Mouse (Mus musculus): Measurements from ENCODE around the gene Clcnkb. TPM values are rescaled to one million over a fixed set of nuclear protein-coding genes. Genes with fewer than 3 reads are reported as not detected.

The Clcnkb gene
- total and polyA plus RNA-seq, 2 experiments, result not detected

DNA sequence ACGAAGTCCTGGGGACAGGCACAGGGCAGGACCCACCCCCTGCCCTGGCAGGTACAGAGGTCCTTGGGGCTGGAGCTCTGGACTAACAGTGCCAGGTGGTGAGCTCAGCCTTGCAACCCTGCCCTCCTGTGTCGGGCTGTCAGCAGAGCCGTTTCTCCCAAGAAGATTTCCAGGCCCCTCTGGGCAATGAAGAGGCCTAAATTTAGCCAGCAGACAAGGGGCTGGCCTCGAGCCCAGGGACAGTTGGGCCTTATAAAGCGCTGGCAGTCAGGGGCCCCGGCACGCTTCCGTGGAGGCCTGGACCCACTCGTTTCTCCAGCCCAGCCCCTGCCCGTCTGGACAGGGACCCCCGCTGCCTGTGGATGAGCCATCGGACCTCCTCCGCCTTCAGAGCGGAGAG, 5.6 kb upstream of the Clcnkb start:
- 77% methylated on average over 14 of the region's 14 CpGs for WGBS
- H3K9ac ChIP-seq (ENCODE audit: low read depth, low read length), result no peak overlapping the region
- H3K27me3 ChIP-seq (ENCODE audit: control insufficient read depth, insufficient read depth, low read length), result no peaks in the 10 kb centered on the region; the same call in 1 of the 2 replicates
- no peak overlapping the region for H3K27ac ChIP-seq (replicated peaks; ENCODE audit: insufficient read depth, low read depth, low read length)
- DNase-seq (ENCODE audit: extremely low read depth, low read depth, low spot score), result no peak
- no peaks in the 10 kb centered on the region for H3K79me2 ChIP-seq (ENCODE audit: control insufficient read depth, insufficient read depth, low read length)
- H3K4me1 ChIP-seq (ENCODE audit: control insufficient read depth, insufficient read depth, low read length), result no peaks in the 10 kb centered on the region
- TF ChIP-seq POLR2A (IDR thresholded peaks at IDR 0.05; ENCODE audit: extremely low read depth, insufficient read depth, low read length) (no peak), CTCF (IDR thresholded peaks at IDR 0.05; ENCODE audit: low read depth, low read length) (no peak)
- H3K4me3 ChIP-seq (ENCODE audit: insufficient read depth, low read depth, low read length), result no peak overlapping the region
- H3K36me3 ChIP-seq (ENCODE audit: control insufficient read depth, insufficient read depth, low read length), result no peaks in the 10 kb centered on the region

DNA sequence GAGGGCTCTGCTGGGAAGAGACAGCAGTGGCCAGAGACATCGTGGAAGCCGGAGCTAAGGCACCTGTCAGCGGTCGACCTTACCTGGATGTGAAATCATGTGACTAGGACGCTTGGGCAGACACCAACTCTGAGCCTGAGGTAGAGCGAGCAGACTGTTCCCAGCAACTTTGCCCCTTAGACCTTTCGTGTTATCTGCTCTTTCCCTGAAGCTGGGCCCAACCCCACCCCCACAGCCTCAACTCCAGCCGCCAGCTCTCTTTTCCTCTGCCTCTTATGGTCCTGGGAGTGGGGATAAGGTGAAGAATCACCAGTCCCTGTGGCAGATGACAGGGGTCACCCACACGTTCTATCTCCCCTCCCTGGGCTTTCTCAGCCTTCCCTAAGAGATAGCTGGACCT, 5.1 kb upstream of the Clcnkb start:
- no peak overlapping the region for H3K9ac ChIP-seq (ENCODE audit: low read depth, low read length)
- 42% methylated on average over 9 of the region's 9 CpGs for WGBS
- no peak overlapping the region for H3K27ac ChIP-seq (replicated peaks; ENCODE audit: insufficient read depth, low read depth, low read length)
- TF ChIP-seq CTCF (IDR thresholded peaks at IDR 0.05; ENCODE audit: low read depth, low read length) (no peak), POLR2A (IDR thresholded peaks at IDR 0.05; ENCODE audit: extremely low read depth, insufficient read depth, low read length) (no peak)
- H3K4me1 ChIP-seq (ENCODE audit: control insufficient read depth, insufficient read depth, low read length), result no peaks in the 10 kb centered on the region
- no peaks in the 10 kb centered on the region for H3K79me2 ChIP-seq (ENCODE audit: control insufficient read depth, insufficient read depth, low read length)
- no peak overlapping the region for H3K4me3 ChIP-seq (ENCODE audit: insufficient read depth, low read depth, low read length)
- DNase-seq (ENCODE audit: extremely low read depth, low read depth, low spot score), result no peak
- H3K27me3 ChIP-seq (ENCODE audit: control insufficient read depth, insufficient read depth, low read length), result no peaks in the 10 kb centered on the region; the same call in 1 of the 2 replicates
- no peaks in the 10 kb centered on the region for H3K36me3 ChIP-seq (ENCODE audit: control insufficient read depth, insufficient read depth, low read length)

DNA sequence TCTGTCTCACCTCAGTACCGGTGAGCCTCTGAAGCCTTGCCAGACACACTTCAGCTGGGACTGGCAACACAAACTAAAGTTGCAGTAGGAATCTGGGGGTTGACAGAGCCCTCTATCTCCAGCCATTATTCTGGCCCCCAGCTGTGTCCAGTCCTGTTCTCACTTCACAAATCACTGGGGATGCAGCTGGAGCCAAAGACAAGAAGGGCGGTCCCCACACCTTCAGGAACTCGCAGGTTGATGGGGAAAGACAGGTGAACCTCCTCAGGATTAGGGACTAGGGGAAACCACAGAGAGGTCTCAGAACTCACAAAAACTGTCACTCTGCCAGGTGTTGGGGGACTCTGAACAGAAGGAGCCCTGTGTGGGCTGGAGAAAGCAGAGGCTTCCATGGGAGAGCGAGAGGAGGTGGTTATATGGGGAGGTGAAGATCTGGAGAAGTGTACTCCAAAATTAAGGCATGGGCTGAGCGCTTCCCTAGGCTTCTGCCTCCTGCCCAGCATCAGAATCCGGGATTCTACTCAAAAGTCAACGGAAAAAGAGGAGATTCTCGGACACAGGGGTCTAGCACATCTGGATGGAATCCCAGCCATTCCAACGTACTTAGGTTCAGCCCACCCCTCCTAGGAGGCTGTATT, 4.5 kb upstream of the Clcnkb start, which contains the start of gene Hspb7:
Hspb7 (plus strand) TSS at position 588 of the 638 bp plus-strand sequence.
- 71% methylated on average over 9 of the region's 9 CpGs for WGBS
- H3K9ac ChIP-seq (ENCODE audit: low read depth, low read length), result no peak within 1 kb of the TSS

DNA sequence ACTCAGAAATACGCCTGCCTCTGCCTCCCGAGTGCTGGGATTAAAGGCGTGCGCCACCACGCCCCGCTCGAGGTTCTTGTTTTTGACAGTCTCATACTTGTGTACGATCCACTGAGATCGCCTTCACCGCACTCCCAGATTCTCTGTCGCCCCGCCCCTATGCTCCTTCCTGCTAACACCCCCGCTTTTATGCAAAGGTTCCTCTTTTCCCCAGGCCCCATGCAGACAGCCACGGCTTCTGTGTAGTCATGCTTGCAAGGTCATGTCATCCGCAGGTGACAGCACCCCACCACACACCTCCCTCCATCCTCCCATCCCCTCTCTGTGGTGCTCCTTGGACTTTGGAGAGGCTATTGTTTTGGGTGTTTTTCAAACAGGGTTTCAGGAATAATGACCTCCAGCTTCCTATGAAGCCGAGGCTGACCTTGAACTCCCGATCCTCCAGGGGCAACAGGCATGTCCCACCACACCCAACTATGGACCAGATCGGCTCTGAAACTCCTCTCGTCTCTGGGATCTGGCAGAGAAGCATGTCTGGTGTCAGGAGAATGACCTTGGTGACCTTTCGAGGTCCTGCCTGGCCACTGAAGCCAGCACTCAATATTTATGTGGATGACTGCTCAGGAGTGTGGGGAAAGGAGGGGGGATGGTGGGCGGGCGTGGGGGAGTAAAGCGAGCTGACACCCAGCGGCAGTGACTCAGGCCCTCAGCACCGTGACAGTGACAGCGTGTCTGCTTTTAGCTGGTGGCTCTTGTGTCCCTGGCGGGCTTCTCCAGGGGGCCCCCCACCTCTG, 3.8 kb upstream of the Clcnkb start:
- 70% methylated on average over 27 of the region's 27 CpGs for WGBS
- Histone ChIP-seq H3K27ac (replicated peaks; ENCODE audit: insufficient read depth, low read depth, low read length) (no peak overlapping the region), H3K27me3 (ENCODE audit: control insufficient read depth, insufficient read depth, low read length) (no peaks in the 10 kb centered on the region), H3K79me2 (ENCODE audit: control insufficient read depth, insufficient read depth, low read length) (no peaks in the 10 kb centered on the region), H3K4me1 (ENCODE audit: control insufficient read depth, insufficient read depth, low read length) (no peaks in the 10 kb centered on the region), H3K36me3 (ENCODE audit: control insufficient read depth, insufficient read depth, low read length) (no peaks in the 10 kb centered on the region), H3K9ac (ENCODE audit: low read depth, low read length) (no peak overlapping the region), H3K4me3 (ENCODE audit: insufficient read depth, low read depth, low read length) (no peak overlapping the region)
- DNase-seq (ENCODE audit: extremely low read depth, low read depth, low spot score), result peak; percentile 10
- no peak for TF ChIP-seq POLR2A (IDR thresholded peaks at IDR 0.05; ENCODE audit: extremely low read depth, insufficient read depth, low read length)
- no peak for TF ChIP-seq CTCF (IDR thresholded peaks at IDR 0.05; ENCODE audit: low read depth, low read length)

More for the DNA sequence above, 4.5 kb upstream of the Clcnkb start, which contains the start of gene Hspb7:
- Histone ChIP-seq H3K4me3 (ENCODE audit: insufficient read depth, low read depth, low read length) (no peak within 1 kb of the TSS), H3K27ac (replicated peaks; ENCODE audit: insufficient read depth, low read depth, low read length) (no peak within 1 kb of the TSS), H3K4me1 (ENCODE audit: control insufficient read depth, insufficient read depth, low read length) (no peaks in the 10 kb centered on the region), H3K79me2 (ENCODE audit: control insufficient read depth, insufficient read depth, low read length) (no peaks in the 10 kb centered on the region), H3K27me3 (ENCODE audit: control insufficient read depth, insufficient read depth, low read length) (no peaks in the 10 kb centered on the region), H3K36me3 (ENCODE audit: control insufficient read depth, insufficient read depth, low read length) (no peaks in the 10 kb centered on the region)
- TF ChIP-seq CTCF (IDR thresholded peaks at IDR 0.05; ENCODE audit: low read depth, low read length), result no peak
- no peak for TF ChIP-seq POLR2A (IDR thresholded peaks at IDR 0.05; ENCODE audit: extremely low read depth, insufficient read depth, low read length)
- no peak for DNase-seq (ENCODE audit: extremely low read depth, low read depth, low spot score)

DNA sequence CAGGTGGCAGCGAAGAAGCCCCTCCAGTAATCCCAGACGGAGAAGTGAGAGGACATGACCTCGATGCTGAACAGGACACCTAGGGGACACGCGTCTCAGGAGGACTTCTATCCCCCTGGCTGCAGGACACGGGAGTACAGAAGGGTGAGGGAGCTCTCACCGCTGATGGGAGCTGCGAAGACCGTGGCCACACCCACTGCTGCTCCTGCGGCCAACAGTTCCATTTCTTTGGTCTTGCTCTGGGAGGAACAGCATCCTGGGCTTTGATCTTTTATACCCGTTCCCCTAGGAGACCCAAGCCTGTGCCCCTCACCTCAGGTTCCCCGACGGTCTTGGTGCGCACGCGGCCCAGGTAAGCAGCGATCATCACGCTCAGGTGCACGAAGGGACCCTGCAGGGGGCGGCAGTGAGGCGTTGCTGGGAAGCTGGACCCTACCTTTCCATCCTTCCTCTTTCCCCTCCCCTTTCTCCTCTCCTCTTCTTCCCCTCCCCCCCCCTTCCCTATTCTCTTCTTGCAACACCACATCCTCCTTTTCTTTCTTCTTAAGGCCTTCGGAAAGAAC, 4.3 kb downstream of the Clcnkb start:
- Histone ChIP-seq H3K9ac (ENCODE audit: low read depth, low read length) (no peak overlapping the region), H3K36me3 (ENCODE audit: control insufficient read depth, insufficient read depth, low read length) (no peaks in the 10 kb centered on the region), H3K27me3 (ENCODE audit: control insufficient read depth, insufficient read depth, low read length) (no peaks in the 10 kb centered on the region; the same call in 1 of the 2 replicates), H3K4me1 (ENCODE audit: control insufficient read depth, insufficient read depth, low read length) (no peaks in the 10 kb centered on the region), H3K4me3 (ENCODE audit: insufficient read depth, low read depth, low read length) (no peak overlapping the region), H3K27ac (replicated peaks; ENCODE audit: insufficient read depth, low read depth, low read length) (no peak overlapping the region), H3K79me2 (ENCODE audit: control insufficient read depth, insufficient read depth, low read length) (no peaks in the 10 kb centered on the region)
- TF ChIP-seq CTCF (IDR thresholded peaks at IDR 0.05; ENCODE audit: low read depth, low read length) (peak; percentile 53), POLR2A (IDR thresholded peaks at IDR 0.05; ENCODE audit: extremely low read depth, insufficient read depth, low read length) (no peak)
- DNase-seq (ENCODE audit: extremely low read depth, low read depth, low spot score), result no peak
- 36% methylated on average over 22 of the region's 22 CpGs for WGBS
